Mouse (Mus musculus): ENCODE results near the gene Atp5g3.

- no peak for TF ChIP-seq HCFC1 (IDR thresholded peaks at IDR 0.05; ENCODE audit: borderline replicate concordance, insufficient read depth, low read length)
- no peak for TF ChIP-seq MAFK (IDR thresholded peaks at IDR 0.05; ENCODE audit: insufficient read depth, low read depth, low read length)
- no peak for TF ChIP-seq CHD2 (IDR thresholded peaks at IDR 0.05; ENCODE audit: low read depth, low read length)
- no peak for TF ChIP-seq ZNF384 (IDR thresholded peaks at IDR 0.05; ENCODE audit: low read depth, low read length)
Measured at GRCm38 (mm10) chr2:73900364-73900763, 10.8 kb downstream of the Atp5g3 start.
